Mouse (Mus musculus) cerebellum, adult 9-11 months (tissue): ENCODE data around the gene Phyhd1.

Source experiments
- DNase-seq: peaks from one replicate; pipeline ENCODE4 v3.0.0; 2022

Phyhd1 gene

DNA sequence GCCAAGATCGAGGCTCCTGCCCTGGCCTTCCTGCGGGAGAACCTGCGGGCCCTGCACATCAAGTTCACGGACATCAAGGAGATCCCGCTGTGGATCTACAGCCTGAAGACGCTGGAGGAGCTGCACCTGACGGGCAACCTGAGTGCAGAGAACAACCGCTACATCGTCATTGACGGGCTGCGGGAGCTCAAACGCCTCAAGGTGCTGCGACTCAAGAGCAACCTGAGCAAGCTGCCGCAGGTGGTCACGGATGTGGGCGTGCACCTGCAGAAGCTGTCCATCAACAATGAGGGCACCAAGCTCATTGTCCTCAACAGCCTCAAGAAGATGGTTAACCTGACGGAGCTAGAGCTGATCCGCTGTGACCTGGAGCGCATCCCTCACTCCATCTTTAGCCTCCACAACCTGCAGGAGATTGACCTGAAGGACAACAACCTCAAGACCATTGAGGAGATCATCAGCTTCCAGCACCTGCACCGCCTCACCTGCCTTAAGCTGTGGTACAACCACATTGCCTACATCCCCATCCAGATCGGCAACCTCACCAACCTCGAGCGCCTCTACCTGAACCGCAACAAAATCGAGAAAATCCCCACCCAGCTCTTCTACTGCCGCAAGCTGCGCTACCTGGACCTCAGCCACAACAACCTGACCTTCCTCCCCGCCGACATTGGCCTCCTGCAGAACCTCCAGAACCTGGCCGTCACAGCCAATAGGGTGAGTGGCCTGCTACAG, 9.2 kb upstream of the Phyhd1 start:
- DNase-seq, result peak; percentile 21

- DNase-seq, result no peak
These were observed 8.1 kb upstream of the Phyhd1 start for GRCm38 (mm10) chr2:30257699-30258460.

DNA sequence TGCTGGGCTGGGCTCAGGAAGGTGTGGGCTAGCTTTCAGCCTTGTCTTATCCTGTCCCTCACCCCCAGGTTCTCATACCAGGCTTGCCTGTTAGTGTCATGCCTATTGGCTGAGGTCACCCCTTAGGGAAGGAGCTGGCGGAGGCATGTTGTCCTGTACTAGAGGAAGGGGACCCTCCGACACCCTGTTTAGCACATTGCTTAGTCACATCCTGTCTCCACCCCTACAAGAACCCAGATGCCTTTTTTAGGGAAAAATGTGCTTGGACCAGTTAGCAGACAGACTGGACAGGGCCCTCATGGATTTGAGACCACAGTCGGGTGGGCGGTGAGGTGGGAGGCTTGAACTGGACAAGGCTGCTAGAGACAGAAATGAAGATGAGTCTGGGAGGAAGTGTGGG, 7.4 kb upstream of the Phyhd1 start:
- DNase-seq, result no peak

- DNase-seq, result no peak
These were observed 6.6 kb upstream of the Phyhd1 start for GRCm38 (mm10) chr2:30259131-30260064.

GRCm38 (mm10) chr2:30261064-30261736, 4.8 kb upstream of the Phyhd1 start:
- no peak for DNase-seq

- no peak for DNase-seq
These were observed 3.8 kb upstream of the Phyhd1 start for GRCm38 (mm10) chr2:30261921-30262839.

DNA sequence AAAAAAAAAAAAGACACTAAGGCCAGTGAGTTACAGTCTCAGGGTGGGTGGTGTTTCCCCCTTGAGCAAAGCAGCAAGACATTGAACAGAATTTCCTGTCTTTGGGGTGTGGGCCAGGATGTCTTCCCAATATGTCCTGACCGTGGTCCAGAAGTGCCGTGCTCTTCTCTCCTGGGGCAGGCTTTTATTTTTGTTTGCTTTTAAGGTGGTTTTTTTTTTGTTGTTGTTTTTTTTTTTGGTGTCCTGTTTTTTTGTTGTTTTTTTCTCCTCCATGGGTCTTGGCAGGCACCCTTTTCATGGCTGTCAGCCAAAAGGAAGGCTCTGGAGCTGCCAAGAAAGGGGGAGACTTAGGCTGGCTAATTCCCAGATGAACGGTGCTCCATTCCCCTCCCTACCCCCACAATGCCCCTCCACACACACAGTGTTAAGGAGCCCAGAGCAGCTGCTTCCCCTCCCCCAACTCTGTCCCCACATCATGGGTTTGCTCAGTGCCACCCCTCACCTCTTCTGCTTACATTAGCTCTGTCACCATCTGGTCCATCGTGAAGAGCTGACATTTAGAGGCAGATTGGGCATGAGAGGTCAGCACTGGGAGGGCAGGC, 3.1 kb upstream of the Phyhd1 start:
- DNase-seq, result peak; percentile 81

DNA sequence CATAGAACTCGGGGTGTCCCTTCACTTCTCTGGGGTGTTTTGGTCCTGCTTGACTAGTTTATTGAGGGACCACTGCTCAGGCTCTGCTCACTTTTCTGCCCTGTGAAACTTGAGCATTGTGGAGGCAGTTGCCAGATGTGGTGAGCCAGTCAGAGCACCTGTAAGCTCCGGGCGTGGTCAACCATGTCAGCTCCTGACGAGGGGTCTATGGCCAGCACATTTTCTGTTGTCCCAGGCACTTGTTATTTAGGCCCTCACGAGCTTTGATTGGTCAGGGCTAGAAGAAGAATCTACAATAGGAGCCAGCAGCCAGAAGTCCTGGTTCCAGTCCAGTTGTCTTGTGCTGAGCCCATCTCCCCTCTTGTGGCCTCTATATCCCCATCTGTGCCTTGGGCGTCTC, 2.2 kb upstream of the Phyhd1 start:
- DNase-seq, result no peak

DNA sequence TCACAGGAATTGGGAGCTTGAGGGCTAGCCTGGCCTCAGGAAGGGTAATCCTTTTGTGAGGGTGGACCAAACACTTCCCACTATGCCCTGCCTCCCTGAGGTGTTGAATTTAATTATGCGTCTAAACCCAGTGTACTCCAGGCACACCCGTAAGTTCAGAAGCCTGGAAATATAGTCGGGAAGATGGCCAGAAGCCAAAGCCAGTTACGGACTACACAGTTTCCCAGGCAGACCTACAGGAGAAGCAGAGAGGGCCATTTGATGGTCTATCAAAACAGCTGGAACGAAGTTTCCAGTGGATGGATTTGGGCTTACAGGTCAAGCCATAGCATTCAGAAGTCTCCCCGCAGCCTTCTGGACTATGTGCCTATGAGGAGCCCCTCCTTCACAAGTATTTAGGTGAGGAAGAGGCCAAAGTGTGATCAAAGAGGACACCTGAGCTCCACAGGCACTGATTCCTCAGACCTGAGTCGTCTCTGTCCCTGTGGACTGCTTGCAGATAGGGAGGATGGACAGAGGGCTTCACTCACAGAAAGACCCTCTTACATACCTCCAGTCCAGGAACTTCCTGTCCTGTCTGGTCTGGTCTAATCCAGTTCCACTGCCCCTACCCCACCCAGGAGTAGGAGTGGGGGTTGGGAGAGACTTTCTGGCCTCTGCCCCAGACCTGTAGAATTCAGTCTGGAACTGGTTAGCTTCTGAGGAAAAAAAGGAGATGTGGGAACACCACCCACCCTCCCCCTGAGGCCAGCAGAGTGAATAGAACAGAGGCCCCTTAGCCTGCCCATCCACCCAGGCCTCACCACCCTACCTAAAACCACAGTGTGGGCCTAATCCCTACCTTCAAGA, 1.1 kb upstream of the Phyhd1 start:
- no peak for DNase-seq

DNA sequence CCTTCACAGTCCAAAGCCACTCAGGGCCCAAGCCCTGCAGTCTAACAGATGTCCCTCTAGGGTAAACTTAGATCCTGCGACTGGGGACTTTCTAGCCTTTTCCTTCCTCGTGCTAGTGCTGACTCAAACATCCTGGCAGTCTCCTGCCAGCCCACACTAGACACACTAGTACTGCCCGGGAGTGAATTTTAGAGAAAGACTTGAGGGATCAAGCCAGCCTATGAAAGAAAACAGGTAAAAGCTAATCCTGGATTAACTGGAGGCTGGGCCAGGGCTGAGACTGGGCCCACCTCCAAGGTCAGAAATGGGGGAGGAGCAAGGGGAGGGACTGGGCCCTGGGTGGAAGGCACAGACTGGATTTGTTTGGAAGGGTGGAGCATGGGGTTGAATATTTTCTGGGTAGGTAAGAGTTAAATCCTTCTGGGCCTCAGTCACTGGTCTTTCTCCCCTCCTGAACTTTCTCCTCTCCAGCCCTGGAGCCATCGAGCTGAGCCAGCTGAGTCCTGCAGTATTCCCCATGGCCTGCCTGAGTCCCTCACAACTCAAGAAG, 464 bp downstream of the Phyhd1 start:
- DNase-seq, result no peak

- no peak for DNase-seq
These were observed 1.5 kb downstream of the Phyhd1 start for GRCm38 (mm10) chr2:30267466-30267865.

DNA sequence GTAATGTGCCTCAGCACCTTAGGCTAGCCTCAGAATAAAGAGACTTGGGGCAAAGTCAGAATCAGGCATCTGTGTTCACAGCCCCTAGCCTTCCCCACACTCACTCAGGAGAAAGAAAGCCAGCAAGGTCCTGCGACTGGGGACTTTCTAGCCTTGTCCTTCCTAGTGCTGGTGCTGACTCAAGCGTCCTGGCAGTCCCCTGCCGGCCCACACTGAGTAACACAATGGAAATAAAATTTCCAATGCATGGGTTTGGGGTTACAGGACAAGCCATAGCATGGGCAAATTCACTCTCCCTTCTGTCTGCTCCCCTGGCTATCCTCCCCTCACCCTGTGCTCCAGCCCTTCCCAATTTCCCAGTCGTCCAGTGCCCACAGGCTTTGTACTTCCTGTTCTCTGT, 2.4 kb downstream of the Phyhd1 start:
- DNase-seq, result no peak

GRCm38 (mm10) chr2:30269241-30269990, 3.4 kb downstream of the Phyhd1 start:
- DNase-seq, result peak; percentile 35

DNA sequence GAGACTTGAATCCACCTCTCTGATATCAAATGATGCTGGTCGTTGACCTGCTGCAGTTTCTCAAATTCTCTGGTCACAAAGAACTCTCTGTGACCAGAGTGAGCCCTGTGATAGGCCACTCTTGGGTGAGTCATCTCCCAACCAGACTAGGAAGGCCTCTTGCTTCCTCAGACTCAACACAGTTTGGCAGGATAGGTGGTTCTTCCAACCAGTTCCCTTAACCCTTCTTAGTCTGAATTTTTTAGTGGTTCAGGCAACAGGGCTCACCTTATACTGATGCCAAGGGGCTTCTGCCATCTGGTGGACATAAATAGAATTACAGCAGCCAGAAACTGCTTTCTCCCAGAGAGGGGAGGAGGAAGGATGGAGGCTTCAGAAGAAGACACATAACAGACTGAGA, 4.1 kb downstream of the Phyhd1 start:
- peak; percentile 87 for DNase-seq

GRCm38 (mm10) chr2:30280743-30281142, 14.7 kb downstream of the Phyhd1 start, which contains the start of gene Gm28038:
Gene Gm28038 (plus strand): TSS chr2:30281043.
- DNase-seq, result no peak

- no peak for DNase-seq
These were observed 15.6 kb downstream of the Phyhd1 start for GRCm38 (mm10) chr2:30281651-30282050.

- no peak for DNase-seq
These were observed 17.2 kb downstream of the Phyhd1 start for GRCm38 (mm10) chr2:30283193-30283592.

DNA sequence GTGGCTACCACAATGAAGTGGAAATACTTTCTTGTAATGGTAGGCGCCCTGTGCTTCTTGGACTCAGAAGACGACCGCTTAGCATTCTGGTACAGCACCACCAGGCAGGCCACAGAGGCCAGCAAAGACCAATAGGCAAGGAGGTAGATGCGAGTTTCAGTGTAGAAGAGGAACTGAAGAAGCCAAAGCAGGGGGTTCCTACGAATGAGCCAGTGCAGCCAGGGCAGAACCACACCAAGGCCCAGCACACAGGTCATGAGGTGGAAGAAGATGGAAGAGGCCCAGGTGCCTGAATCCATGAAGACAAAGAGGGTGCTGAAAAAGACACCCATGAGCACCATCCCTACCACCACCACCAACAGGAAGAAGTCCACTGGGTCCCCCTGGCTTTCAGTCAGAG, 19.0 kb downstream of the Phyhd1 start:
- no peak for DNase-seq
